Mouse (Mus musculus): ENCODE data around the gene Dph1. TPM values are rescaled to one million over a fixed set of nuclear protein-coding genes. Genes with fewer than 3 reads are reported as not detected.

Gene Dph1
- polyA plus RNA-seq, 1 experiment from 2014 or later, result 17.2 TPM

- no peak overlapping the region for H3K4me3 ChIP-seq
- no peak overlapping the region for H3K4me2 ChIP-seq
- H3K9me3 ChIP-seq (replicated peaks), result no peaks in the 10 kb centered on the region
- ATAC-seq (replicated peaks; ENCODE audit: insufficient number of reproducible peaks, insufficient read depth, low FRiP score, low read depth), result no peak
- peaks cover 51% of the 10 kb centered on the region for H3K4me1 ChIP-seq (replicated peaks)
- no peaks in the 10 kb centered on the region for H3K36me3 ChIP-seq
- WGBS, result 49% methylated on average over 8 of the region's 8 CpGs
- no peaks in the 10 kb centered on the region for H3K27me3 ChIP-seq
- H3K27ac ChIP-seq, result peak overlapping the region; percentile 44; the same call in 1 of the 2 replicates
- H3K9ac ChIP-seq, result peak overlapping the region; percentile 19; the same call in 1 of the 2 replicates
These were observed 10.7 kb upstream of the Dph1 start for GRCm38 (mm10) chr11:75201721-75202120.

GRCm38 (mm10) chr11:75200935-75201334 lies 9.9 kb upstream of the Dph1 start:
- WGBS, result 84% methylated on average over 12 of the region's 12 CpGs
- Histone ChIP-seq H3K27ac (no peak overlapping the region), H3K4me2 (no peak overlapping the region), H3K9me3 (replicated peaks) (no peaks in the 10 kb centered on the region), H3K36me3 (no peaks in the 10 kb centered on the region), H3K27me3 (peaks cover 5% of the 10 kb centered on the region), H3K9ac (no peak overlapping the region), H3K4me1 (replicated peaks) (peaks cover 59% of the 10 kb centered on the region), H3K4me3 (no peak overlapping the region)
- no peak for ATAC-seq (replicated peaks; ENCODE audit: insufficient number of reproducible peaks, insufficient read depth, low FRiP score, low read depth)

- 77% methylated on average over 5 of the region's 5 CpGs for WGBS
- H3K36me3 ChIP-seq, result no peaks in the 10 kb centered on the region
- peaks cover 60% of the 10 kb centered on the region for H3K4me1 ChIP-seq (replicated peaks)
- peaks cover 14% of the 10 kb centered on the region for H3K27me3 ChIP-seq
- no peak overlapping the region for H3K27ac ChIP-seq
- H3K9me3 ChIP-seq (replicated peaks), result no peaks in the 10 kb centered on the region
- no peak overlapping the region for H3K4me2 ChIP-seq
- H3K4me3 ChIP-seq, result no peak overlapping the region
- H3K9ac ChIP-seq, result no peak overlapping the region
- no peak for ATAC-seq (replicated peaks; ENCODE audit: insufficient number of reproducible peaks, insufficient read depth, low FRiP score, low read depth)
These were observed 8.9 kb upstream of the Dph1 start for GRCm38 (mm10) chr11:75199951-75200350.

GRCm38 (mm10) chr11:75198792-75199191 lies 7.8 kb upstream of the Dph1 start:
- no peak overlapping the region for H3K4me2 ChIP-seq
- H3K4me3 ChIP-seq, result no peak overlapping the region
- no peaks in the 10 kb centered on the region for H3K9me3 ChIP-seq (replicated peaks)
- H3K27ac ChIP-seq, result no peak overlapping the region
- peaks cover 60% of the 10 kb centered on the region for H3K4me1 ChIP-seq (replicated peaks)
- H3K9ac ChIP-seq, result no peak overlapping the region
- ATAC-seq (replicated peaks; ENCODE audit: insufficient number of reproducible peaks, insufficient read depth, low FRiP score, low read depth), result no peak
- 71% methylated on average over 4 of the region's 4 CpGs for WGBS
- H3K36me3 ChIP-seq, result no peaks in the 10 kb centered on the region
- H3K27me3 ChIP-seq, result peaks cover 25% of the 10 kb centered on the region

DNA sequence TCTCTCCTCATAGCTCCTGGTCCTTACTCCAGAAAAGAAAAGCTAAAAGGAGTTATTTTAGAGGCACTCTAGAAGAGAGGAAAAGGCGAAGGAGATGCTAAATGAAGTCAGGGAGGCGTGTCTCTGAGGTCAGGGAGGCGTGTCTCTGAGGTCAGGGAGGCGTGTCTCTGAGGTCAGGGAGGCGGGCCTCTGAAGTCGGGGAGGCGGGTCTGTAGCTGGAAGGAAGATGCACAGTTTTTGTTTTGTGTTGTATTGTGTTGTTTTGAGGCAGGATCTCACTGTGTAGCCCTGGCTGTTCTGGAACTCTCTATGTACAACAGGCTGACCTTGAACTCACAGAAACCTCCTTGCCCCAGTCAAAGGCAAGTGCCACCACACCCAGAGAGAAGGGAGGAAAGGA lies 6.9 kb upstream of the Dph1 start:
- 58% methylated on average over 7 of the region's 7 CpGs for WGBS
- Histone ChIP-seq H3K9me3 (replicated peaks) (no peaks in the 10 kb centered on the region), H3K36me3 (no peaks in the 10 kb centered on the region), H3K4me2 (no peak overlapping the region), H3K27ac (no peak overlapping the region), H3K4me1 (replicated peaks) (peaks cover 60% of the 10 kb centered on the region), H3K4me3 (no peak overlapping the region), H3K9ac (no peak overlapping the region), H3K27me3 (peaks cover 29% of the 10 kb centered on the region)
- ATAC-seq (replicated peaks; ENCODE audit: insufficient number of reproducible peaks, insufficient read depth, low FRiP score, low read depth), result no peak

DNA sequence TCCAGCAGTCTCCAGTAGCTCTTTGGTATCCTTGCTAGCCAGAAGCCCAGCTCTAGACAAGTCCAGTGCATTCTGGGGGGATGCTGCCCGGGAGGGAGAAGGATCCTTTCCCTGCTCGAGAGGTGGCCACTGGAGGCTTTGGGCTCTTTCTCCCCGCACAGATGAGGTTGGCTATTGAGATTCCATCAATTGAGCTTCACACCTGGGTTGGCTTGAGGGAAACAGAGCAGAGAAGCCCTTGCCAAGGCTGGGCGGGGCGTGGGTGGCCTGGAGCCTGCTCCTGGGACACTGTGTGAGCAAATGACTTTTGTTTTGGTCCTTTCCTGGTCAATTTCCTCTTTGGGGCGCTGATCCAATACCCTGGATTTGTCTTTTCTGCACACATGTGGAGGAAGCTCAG lies 5.1 kb upstream of the Dph1 start:
- no peak overlapping the region for H3K4me3 ChIP-seq
- H3K4me1 ChIP-seq (replicated peaks), result peaks cover 62% of the 10 kb centered on the region
- ATAC-seq (replicated peaks; ENCODE audit: insufficient number of reproducible peaks, insufficient read depth, low FRiP score, low read depth), result no peak
- no peaks in the 10 kb centered on the region for H3K36me3 ChIP-seq
- 77% methylated on average over 6 of the region's 6 CpGs for WGBS
- peaks cover 29% of the 10 kb centered on the region for H3K27me3 ChIP-seq
- no peak overlapping the region for H3K9ac ChIP-seq
- no peak overlapping the region for H3K4me2 ChIP-seq
- no peak overlapping the region for H3K27ac ChIP-seq
- no peaks in the 10 kb centered on the region for H3K9me3 ChIP-seq (replicated peaks)

GRCm38 (mm10) chr11:75194850-75195461 lies 3.9 kb upstream of the Dph1 start:
- H3K9ac ChIP-seq, result peak overlapping the region; percentile 71
- H3K4me2 ChIP-seq, result peak overlapping the region; percentile 94
- no peaks in the 10 kb centered on the region for H3K9me3 ChIP-seq (replicated peaks)
- H3K27ac ChIP-seq, result peak overlapping the region; percentile 93
- ATAC-seq (replicated peaks; ENCODE audit: insufficient number of reproducible peaks, insufficient read depth, low FRiP score, low read depth), result no peak; the same call in 1 of the 2 replicates
- no peaks in the 10 kb centered on the region for H3K36me3 ChIP-seq
- peaks cover 61% of the 10 kb centered on the region for H3K4me1 ChIP-seq (replicated peaks)
- peak overlapping the region; percentile 70 for H3K4me3 ChIP-seq
- 1% methylated on average over 39 of the region's 39 CpGs for WGBS
- peaks cover 29% of the 10 kb centered on the region for H3K27me3 ChIP-seq

GRCm38 (mm10) chr11:75194121-75194849 lies 3.2 kb upstream of the Dph1 start:
- under 1% methylated on average over 52 of the region's 52 CpGs for WGBS
- no peaks in the 10 kb centered on the region for H3K9me3 ChIP-seq (replicated peaks)
- peak overlapping the region; percentile 94 for H3K4me2 ChIP-seq
- H3K27me3 ChIP-seq, result peaks cover 29% of the 10 kb centered on the region
- no peak for ATAC-seq (replicated peaks; ENCODE audit: insufficient number of reproducible peaks, insufficient read depth, low FRiP score, low read depth)
- H3K9ac ChIP-seq, result peak overlapping the region; percentile 71
- H3K36me3 ChIP-seq, result no peaks in the 10 kb centered on the region
- peak overlapping the region; percentile 70 for H3K4me3 ChIP-seq
- peak overlapping the region; percentile 93 for H3K27ac ChIP-seq
- peaks cover 66% of the 10 kb centered on the region for H3K4me1 ChIP-seq (replicated peaks)

GRCm38 (mm10) chr11:75193256-75194071 lies 2.4 kb upstream of the Dph1 start, which contains the start of gene Rtn4rl1:
Rtn4rl1 (plus strand) TSS chr11:75193783.
- Histone ChIP-seq H3K4me2 (peak within 1 kb of the TSS; percentile 94), H3K27ac (peak within 1 kb of the TSS; percentile 93), H3K4me1 (replicated peaks) (peaks cover 75% of the 10 kb centered on the region), H3K4me3 (peak within 1 kb of the TSS; percentile 70), H3K9ac (peak within 1 kb of the TSS; percentile 71), H3K9me3 (replicated peaks) (no peaks in the 10 kb centered on the region), H3K36me3 (no peaks in the 10 kb centered on the region), H3K27me3 (peaks cover 29% of the 10 kb centered on the region)
- peak; percentile 53 for ATAC-seq (replicated peaks; ENCODE audit: insufficient number of reproducible peaks, insufficient read depth, low FRiP score, low read depth)
- WGBS, result under 1% methylated on average over 62 of the region's 84 CpGs

DNA sequence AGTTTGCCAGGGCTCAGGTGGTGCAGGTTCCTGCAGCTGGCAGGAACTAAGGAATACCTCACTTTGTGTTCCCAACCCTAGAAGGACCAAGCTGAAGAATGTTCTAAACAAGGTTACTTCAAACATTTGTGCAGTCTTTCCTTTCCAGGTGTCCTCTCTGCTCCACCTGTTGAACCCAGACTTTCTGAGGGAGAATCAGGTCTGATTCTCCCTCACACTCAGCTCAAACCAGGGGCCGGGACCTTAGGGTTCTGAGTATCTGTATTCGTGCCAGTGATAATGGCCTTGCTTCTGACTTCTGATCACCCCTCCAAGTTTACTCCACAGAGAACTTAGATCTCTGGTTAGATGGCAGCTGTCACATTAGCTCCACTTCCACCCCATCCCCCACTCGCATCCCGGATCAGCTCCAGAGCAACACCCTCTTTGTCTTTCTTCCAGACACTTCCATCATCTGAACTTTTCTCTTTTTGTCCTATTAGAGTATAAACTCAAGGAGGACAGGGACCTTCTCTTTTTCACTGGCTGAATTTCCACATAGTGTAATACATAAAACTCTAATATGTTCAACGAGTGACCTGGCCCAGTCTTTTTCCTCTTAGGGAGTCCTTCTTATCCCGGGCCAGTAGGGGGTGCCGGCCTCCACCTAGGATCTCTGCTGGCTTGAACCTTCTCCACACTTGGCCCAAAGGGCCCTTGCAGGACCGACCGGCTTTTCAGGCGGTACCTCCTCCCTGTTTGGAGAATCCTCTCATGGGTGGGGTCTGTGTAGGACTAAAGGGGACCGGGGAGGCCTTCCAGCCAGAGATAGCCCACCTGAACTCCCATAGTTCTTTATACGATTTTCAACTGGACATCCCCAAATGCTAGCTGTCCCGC lies 1.5 kb upstream of the Dph1 start:
- Histone ChIP-seq H3K4me3 (peak overlapping the region; percentile 70), H3K4me1 (replicated peaks) (peaks cover 75% of the 10 kb centered on the region), H3K9me3 (replicated peaks) (no peaks in the 10 kb centered on the region), H3K27me3 (peaks cover 29% of the 10 kb centered on the region), H3K4me2 (peak overlapping the region; percentile 94), H3K36me3 (no peaks in the 10 kb centered on the region), H3K27ac (peak overlapping the region; percentile 93), H3K9ac (peak overlapping the region; percentile 71)
- peak; percentile 44 for ATAC-seq (replicated peaks; ENCODE audit: insufficient number of reproducible peaks, insufficient read depth, low FRiP score, low read depth)
- WGBS, result 23% methylated on average over 13 of the region's 13 CpGs

Measured in heart, embryonic 15.5 days (tissue).